ENCODE assay signal across 28 mouse cellular contexts in genomic region chr1:155901348-155901747, GRCm38 (mm10).
"Had no signal": no experiment of that assay in that cellular context is flagged by ENCODE, and none has a peak within 500 bp of the region (broad histone marks: within the 10 kb centered on the region; RNA-seq: fewer than 3 reads in every experiment).

No protein-coding gene starts in this region.

- DNase-seq: cerebellum, adult 8-10 months; cerebellum, adult 9-10 months; cerebellum, adult 9-11 months; cerebellum, postnatal 10 days; cerebellum, postnatal 14 days; cerebellum, postnatal 25 days; cerebellum, postnatal 36 days; embryo, embryonic 11 days; forebrain, postnatal 0 days; gastrocnemius, adult 2 months; gastrocnemius, postnatal 10 days; gastrocnemius, postnatal 14 days; gastrocnemius, postnatal 25 days; gastrocnemius, postnatal 36 days; heart, adult 11 months; heart, adult 18-20 months; heart, adult 2 months had no signal

- H3K4me1 ChIP-seq: embryonic facial prominence, embryonic 10.5 days; embryonic facial prominence, embryonic 12.5 days; embryonic facial prominence, embryonic 13.5 days; embryonic facial prominence, embryonic 15.5 days; forebrain, embryonic 10.5 days; forebrain, embryonic 12.5 days; forebrain, embryonic 13.5 days; forebrain, embryonic 15.5 days had no signal

- ATAC-seq: forebrain, embryonic 13.5 days; forebrain, embryonic 14.5 days; forebrain, embryonic 15.5 days; forebrain, embryonic 16.5 days; forebrain, postnatal 0 days had no signal

- H3K27ac ChIP-seq: embryonic facial prominence, embryonic 10.5 days; embryonic facial prominence, embryonic 12.5 days; embryonic facial prominence, embryonic 13.5 days; embryonic facial prominence, embryonic 15.5 days; forebrain, embryonic 10.5 days; forebrain, embryonic 12.5 days; forebrain, embryonic 13.5 days; forebrain, embryonic 15.5 days; gastrocnemius, adult 2 months; heart, adult 2 months had no signal

- H3K4me3 ChIP-seq: embryonic facial prominence, embryonic 10.5 days; embryonic facial prominence, embryonic 12.5 days; embryonic facial prominence, embryonic 13.5 days; embryonic facial prominence, embryonic 15.5 days; erythroblast, embryonic 14.5 days; forebrain, embryonic 10.5 days; forebrain, embryonic 12.5 days; forebrain, embryonic 13.5 days; forebrain, embryonic 15.5 days; gastrocnemius, adult 2 months; heart, adult 2 months had no signal
